Mouse (Mus musculus): ENCODE data around the gene Wdr76. TPM values are rescaled to one million over a fixed set of nuclear protein-coding genes. Genes with fewer than 3 reads are reported as not detected.

Wdr76 gene
- polyA plus RNA-seq, 1 experiment from 2014 or later: 3.4 TPM

GRCm38 (mm10) chr2:121525056-121525455 is 18.5 kb downstream of the Wdr76 start:
- Histone ChIP-seq H3K4me1 (no peaks in the 10 kb centered on the region), H3K36me3 (no peaks in the 10 kb centered on the region), H3K4me2 (no peak overlapping the region), H3K4me3 (replicated peaks) (no peak overlapping the region), H3K9ac (replicated peaks) (no peak overlapping the region), H3K27me3 (replicated peaks) (no peaks in the 10 kb centered on the region), H3K9me3 (replicated peaks) (no peaks in the 10 kb centered on the region), H3K27ac (replicated peaks) (no peak overlapping the region)
- 92% methylated on average over 2 of the region's 2 CpGs for WGBS
- no peak for ATAC-seq (ENCODE audit: low FRiP score)

- peaks cover 41% of the 10 kb centered on the region for H3K36me3 ChIP-seq
Observed at GRCm38 (mm10) chr2:121544829-121545228, 38.3 kb downstream of the Wdr76 start.

GRCm38 (mm10) chr2:121549630-121550029 is 43.1 kb downstream of the Wdr76 start:
- Histone ChIP-seq H3K4me3 (replicated peaks) (no peak overlapping the region), H3K27me3 (replicated peaks) (no peaks in the 10 kb centered on the region), H3K27ac (replicated peaks) (no peak overlapping the region), H3K9ac (replicated peaks) (no peak overlapping the region), H3K4me2 (no peak overlapping the region), H3K9me3 (replicated peaks) (no peaks in the 10 kb centered on the region), H3K4me1 (no peaks in the 10 kb centered on the region), H3K36me3 (peaks cover 41% of the 10 kb centered on the region)
- ATAC-seq (ENCODE audit: low FRiP score): no peak
- 95% methylated on average over 6 of the region's 6 CpGs for WGBS

More at GRCm38 (mm10) chr2:121544829-121545228, 38.3 kb downstream of the Wdr76 start:
- Histone ChIP-seq H3K9me3 (replicated peaks) (no peaks in the 10 kb centered on the region), H3K4me2 (no peak overlapping the region), H3K27ac (replicated peaks) (no peak overlapping the region), H3K4me3 (replicated peaks) (no peak overlapping the region), H3K27me3 (replicated peaks) (no peaks in the 10 kb centered on the region), H3K4me1 (no peaks in the 10 kb centered on the region), H3K9ac (replicated peaks) (no peak overlapping the region)
- 87% methylated on average over 3 of the region's 3 CpGs for WGBS
- ATAC-seq (ENCODE audit: low FRiP score): no peak

- no peak overlapping the region for H3K9ac ChIP-seq (replicated peaks)
- H3K4me3 ChIP-seq (replicated peaks): no peak overlapping the region
- no peak overlapping the region for H3K4me2 ChIP-seq
- ATAC-seq (ENCODE audit: low FRiP score): no peak
- H3K27me3 ChIP-seq (replicated peaks): no peaks in the 10 kb centered on the region
- H3K36me3 ChIP-seq: peaks cover 41% of the 10 kb centered on the region
- no peak overlapping the region for H3K27ac ChIP-seq (replicated peaks)
- no peaks in the 10 kb centered on the region for H3K4me1 ChIP-seq
- 86% methylated on average over 8 of the region's 8 CpGs for WGBS
- H3K9me3 ChIP-seq (replicated peaks): no peaks in the 10 kb centered on the region
Observed at GRCm38 (mm10) chr2:121551271-121551670, 44.7 kb downstream of the Wdr76 start.

- no peak overlapping the region for H3K4me3 ChIP-seq (replicated peaks)
- H3K27me3 ChIP-seq (replicated peaks): no peaks in the 10 kb centered on the region
- no peak overlapping the region for H3K4me2 ChIP-seq
- H3K4me1 ChIP-seq: peaks cover 9% of the 10 kb centered on the region; the same call in 1 of the 2 replicates
- no peaks in the 10 kb centered on the region for H3K9me3 ChIP-seq (replicated peaks)
- H3K9ac ChIP-seq (replicated peaks): no peak overlapping the region
- ATAC-seq (ENCODE audit: low FRiP score): no peak
- 96% methylated on average over 3 of the region's 3 CpGs for WGBS
- no peak overlapping the region for H3K27ac ChIP-seq (replicated peaks)
- H3K36me3 ChIP-seq: peaks cover 27% of the 10 kb centered on the region
Observed at GRCm38 (mm10) chr2:121563117-121563516, 56.6 kb downstream of the Wdr76 start.

- Histone ChIP-seq H3K4me2 (no peak overlapping the region), H3K36me3 (peaks cover 22% of the 10 kb centered on the region), H3K9me3 (replicated peaks) (no peaks in the 10 kb centered on the region), H3K4me3 (replicated peaks) (no peak overlapping the region), H3K27me3 (replicated peaks) (no peaks in the 10 kb centered on the region), H3K4me1 (peaks cover 9% of the 10 kb centered on the region; the same call in 1 of the 2 replicates), H3K27ac (replicated peaks) (no peak overlapping the region), H3K9ac (replicated peaks) (no peak overlapping the region)
- ATAC-seq (ENCODE audit: low FRiP score): peak; percentile 80
- 34% methylated on average over 5 of the region's 5 CpGs for WGBS
Observed at GRCm38 (mm10) chr2:121565911-121566310, 59.4 kb downstream of the Wdr76 start.

DNA sequence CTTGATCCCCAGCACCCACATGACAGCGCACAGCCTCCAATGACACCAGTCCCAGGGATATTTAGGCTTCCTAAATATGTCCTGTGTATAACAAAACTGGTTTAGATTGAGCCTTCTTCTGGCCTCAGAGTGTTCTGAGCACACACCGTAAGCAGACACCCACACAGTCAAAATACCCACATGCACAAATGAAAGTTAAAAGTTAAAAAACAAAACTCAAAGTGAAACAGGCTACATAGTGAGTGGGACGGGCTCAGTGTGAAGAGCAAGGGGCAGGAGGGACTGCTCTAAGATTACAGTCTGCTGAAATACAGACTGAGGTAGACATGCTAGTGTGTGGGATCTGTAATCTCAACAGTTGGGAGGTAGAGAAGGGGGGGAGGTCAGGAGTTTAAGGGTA is 63.5 kb downstream of the Wdr76 start:
- 92% methylated on average over 3 of the region's 3 CpGs for WGBS

DNA sequence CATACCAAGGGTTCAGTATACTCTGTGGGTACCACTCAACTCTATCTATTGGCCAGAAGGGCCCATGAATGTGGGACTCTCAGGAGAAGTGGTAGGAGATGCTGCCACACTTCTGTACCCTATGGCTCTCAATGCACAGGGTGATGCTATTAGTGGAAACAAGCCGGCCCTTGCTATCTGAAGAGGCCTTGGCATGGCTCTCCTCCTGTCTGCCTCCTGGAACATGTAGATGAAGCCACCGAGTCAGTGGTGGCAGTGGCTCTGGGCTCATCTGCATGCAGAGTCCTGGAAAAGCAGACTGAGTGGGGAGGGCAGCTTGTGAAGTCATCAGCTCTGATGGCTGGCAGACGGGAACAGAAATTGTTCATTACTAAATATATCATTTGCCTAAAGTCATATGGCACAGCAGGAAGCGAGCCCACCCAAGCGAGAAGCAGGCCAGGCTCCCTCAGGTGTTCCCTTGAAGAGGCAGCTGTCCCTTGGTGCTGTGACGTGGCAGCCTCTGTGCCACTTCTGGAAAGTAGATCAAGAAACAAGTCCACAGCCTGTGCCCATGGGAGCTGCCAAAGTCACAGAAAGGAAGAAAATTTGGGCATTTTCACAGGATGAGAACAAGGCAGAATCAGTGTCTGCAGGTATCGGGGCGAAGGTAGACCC is 64.6 kb downstream of the Wdr76 start:
- Histone ChIP-seq H3K4me1 (peaks cover 7% of the 10 kb centered on the region; the same call in 1 of the 2 replicates), H3K27ac (replicated peaks) (no peak overlapping the region), H3K4me2 (no peak overlapping the region), H3K9ac (replicated peaks) (no peak overlapping the region), H3K27me3 (replicated peaks) (no peaks in the 10 kb centered on the region), H3K9me3 (replicated peaks) (no peaks in the 10 kb centered on the region), H3K36me3 (peaks cover 13% of the 10 kb centered on the region), H3K4me3 (replicated peaks) (no peak overlapping the region)
- WGBS: 78% methylated on average over 8 of the region's 8 CpGs
- no peak for ATAC-seq (ENCODE audit: low FRiP score)

More for the DNA sequence above, 63.5 kb downstream of the Wdr76 start:
- Histone ChIP-seq H3K9me3 (replicated peaks) (no peaks in the 10 kb centered on the region), H3K4me2 (no peak overlapping the region), H3K9ac (replicated peaks) (no peak overlapping the region), H3K4me1 (peaks cover 9% of the 10 kb centered on the region; the same call in 1 of the 2 replicates), H3K36me3 (peaks cover 13% of the 10 kb centered on the region), H3K27ac (replicated peaks) (no peak overlapping the region), H3K4me3 (replicated peaks) (no peak overlapping the region), H3K27me3 (replicated peaks) (no peaks in the 10 kb centered on the region)
- ATAC-seq (ENCODE audit: low FRiP score): no peak

GRCm38 (mm10) chr2:121571780-121572179 is 65.3 kb downstream of the Wdr76 start:
- Histone ChIP-seq H3K9me3 (replicated peaks) (no peaks in the 10 kb centered on the region), H3K27ac (replicated peaks) (no peak overlapping the region), H3K4me2 (no peak overlapping the region), H3K4me3 (replicated peaks) (no peak overlapping the region), H3K4me1 (0 out of 2 replicates have a peak, but pooled peaks cover under 1% of the 10 kb centered on the region), H3K9ac (replicated peaks) (no peak overlapping the region), H3K36me3 (peaks cover 13% of the 10 kb centered on the region), H3K27me3 (replicated peaks) (no peaks in the 10 kb centered on the region)
- 18% methylated on average over 7 of the region's 7 CpGs for WGBS
- ATAC-seq (ENCODE audit: low FRiP score): peak; percentile 88

GRCm38 (mm10) chr2:121574066-121574630 is 67.6 kb downstream of the Wdr76 start:
- Histone ChIP-seq H3K4me3 (replicated peaks) (no peak overlapping the region), H3K9ac (replicated peaks) (no peak overlapping the region), H3K9me3 (replicated peaks) (no peaks in the 10 kb centered on the region), H3K4me2 (no peak overlapping the region), H3K4me1 (no peaks in the 10 kb centered on the region), H3K27me3 (replicated peaks) (no peaks in the 10 kb centered on the region), H3K27ac (replicated peaks) (no peak overlapping the region), H3K36me3 (peaks cover 10% of the 10 kb centered on the region)
- 86% methylated on average over 9 of the region's 9 CpGs for WGBS
- no peak for ATAC-seq (ENCODE audit: low FRiP score)

- ATAC-seq (ENCODE audit: low FRiP score): no peak
- Histone ChIP-seq H3K4me1 (no peaks in the 10 kb centered on the region), H3K27ac (replicated peaks) (no peak overlapping the region), H3K9me3 (replicated peaks) (no peaks in the 10 kb centered on the region), H3K9ac (replicated peaks) (no peak overlapping the region), H3K4me3 (replicated peaks) (no peak overlapping the region), H3K27me3 (replicated peaks) (no peaks in the 10 kb centered on the region), H3K36me3 (peaks cover 10% of the 10 kb centered on the region), H3K4me2 (no peak overlapping the region)
- 55% methylated on average over 8 of the region's 8 CpGs for WGBS
Observed at GRCm38 (mm10) chr2:121575741-121576201, 69.2 kb downstream of the Wdr76 start.

- 50% methylated on average over 13 of the region's 13 CpGs for WGBS
- Histone ChIP-seq H3K9me3 (replicated peaks) (no peaks in the 10 kb centered on the region), H3K4me2 (no peak overlapping the region), H3K27me3 (replicated peaks) (no peaks in the 10 kb centered on the region), H3K4me1 (peaks cover 6% of the 10 kb centered on the region), H3K36me3 (no peaks in the 10 kb centered on the region), H3K27ac (replicated peaks) (no peak overlapping the region; the same call in 1 of the 2 replicates), H3K9ac (replicated peaks) (no peak overlapping the region), H3K4me3 (replicated peaks) (no peak overlapping the region)
- no peak for ATAC-seq (ENCODE audit: low FRiP score)
Observed at GRCm38 (mm10) chr2:121582809-121583376, 76.4 kb downstream of the Wdr76 start.
